Mouse (Mus musculus) stomach, embryonic 14.5 days (tissue): Measurements from ENCODE around the gene Hhat. TPM values are rescaled to one million over a fixed set of nuclear protein-coding genes. Genes with fewer than 3 reads are reported as not detected.

Source experiments
- ATAC-seq: fragments of 200-750 bp; cut with Nextera tagmentation; 2 replicates; pipeline ENCODE4 v1.8.0; 2017; ENCODE audit warnings: low read depth, moderate TSS enrichment; ENCODE audit not compliant: insufficient number of reproducible peaks, insufficient read depth, low FRiP score
- H3K27ac ChIP-seq: fragments of 300-500 bp; sonication (generic); 2 replicates; pipeline ENCODE4 v1.5.1; 2014; ENCODE audit warnings: mild to moderate bottlenecking, low read length, moderate library complexity, mixed read lengths
- H3K27me3 ChIP-seq: fragments of 300-500 bp; sonication (generic); 2 replicates; pipeline ENCODE4 v1.6.1; 2014; ENCODE audit warnings: low read length, control low read depth, mixed read lengths; ENCODE audit not compliant: control insufficient read depth, insufficient read depth
- H3K36me3 ChIP-seq: fragments of 300-500 bp; sonication (generic); 2 replicates; pipeline ENCODE4 v1.6.1; 2014; ENCODE audit warnings: mild to moderate bottlenecking, control low read depth, low read length, moderate library complexity, mixed read lengths; ENCODE audit not compliant: control insufficient read depth, insufficient read depth
- H3K4me1 ChIP-seq: fragments of 300-500 bp; sonication (generic); 2 replicates; pipeline ENCODE4 v1.6.1; 2014; ENCODE audit warnings: low read length, control low read depth, mixed read lengths; ENCODE audit not compliant: control insufficient read depth, insufficient read depth
- H3K4me2 ChIP-seq: fragments of 300-500 bp; sonication (generic); replicated peaks from 2 replicates; pipeline ENCODE4 v1.6.1; 2014; ENCODE audit warnings: low read depth, low read length, control low read depth
- H3K4me3 ChIP-seq: fragments of 300-500 bp; sonication (generic); 2 replicates; pipeline ENCODE4 v1.5.1; 2014; ENCODE audit warnings: low read depth, low read length, control low read depth
- H3K9ac ChIP-seq: fragments of 300-500 bp; sonication (generic); replicated peaks from 2 replicates; pipeline ENCODE4 v1.6.1; 2014; ENCODE audit warnings: low read depth, mild to moderate bottlenecking, control low read depth, low read length, moderate library complexity, mixed read lengths
- H3K9me3 ChIP-seq: fragments of 300-500 bp; sonication (generic); 2 replicates; pipeline ENCODE4 v1.6.1; 2016; ENCODE audit warnings: low read depth, low read length, control low read depth; ENCODE audit not compliant: control insufficient read depth
- WGBS: fragments of 180-500 bp; shearing (Covaris S2); extraction: QIAGEN DNeasy Blood & Tissue Kit; methylation state at CpG from one replicate; pipeline ENCODE4 v1.1.7; 2014; 5-methylcytosine and 5-hydroxymethylcytosine counted together
- polyA plus RNA-seq: library from polyadenylated mRNA; unstranded; fragments of >200 nt; fragmentation: Nextera tagmentation; extraction: Ambion mirVana; gene quantifications from 2 replicates; pipeline ENCODE4 v1.2.1, GENCODE M21; 2014

Gene Hhat
- 11.1 and 14.2 TPM in 2 replicates for polyA plus RNA-seq

- H3K4me1 ChIP-seq = peaks cover 10% of the 10 kb centered on the region; the same call in 1 of the 2 replicates
- no peaks in the 10 kb centered on the region for H3K27me3 ChIP-seq
- peak within 1 kb of the TSS; percentile 93 for H3K9ac ChIP-seq
- peak within 1 kb of the TSS; percentile 96 for H3K4me2 ChIP-seq
- H3K4me3 ChIP-seq = peak within 1 kb of the TSS; percentile 74
- under 1% methylated on average over 69 of the region's 70 CpGs for WGBS
- no peaks in the 10 kb centered on the region for H3K36me3 ChIP-seq
- H3K27ac ChIP-seq = peak within 1 kb of the TSS; percentile 95
- no peaks in the 10 kb centered on the region for H3K9me3 ChIP-seq
- ATAC-seq = peak; percentile 78
Measured at GRCm38 (mm10) chr1:192770495-192771331, at the start of gene Hhat. Hhat (minus strand) TSS chr1:192771223.

DNA sequence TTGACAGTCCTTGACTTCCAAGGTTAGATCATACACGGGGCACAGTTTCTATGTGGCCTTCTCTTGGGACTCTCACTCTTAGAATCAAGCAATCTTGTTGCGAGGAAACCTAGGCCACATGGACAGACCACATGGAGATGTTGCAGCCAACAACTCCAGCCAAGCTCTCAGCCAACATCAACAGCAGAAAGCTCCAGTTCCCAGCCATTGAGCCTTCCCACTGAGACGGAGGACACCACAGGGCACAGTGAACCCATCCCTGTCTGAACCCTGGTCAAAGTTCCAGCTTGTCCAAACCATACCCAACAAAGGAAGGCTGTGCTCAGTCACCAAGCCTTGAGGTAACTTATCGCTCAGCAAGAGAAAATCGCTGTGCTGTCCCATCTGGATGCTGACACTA, 47.3 kb upstream of the Hhat start:
- no peak overlapping the region for H3K4me2 ChIP-seq
- no peak for ATAC-seq
- 93% methylated on average over 5 of the region's 5 CpGs for WGBS
- H3K9me3 ChIP-seq = no peaks in the 10 kb centered on the region
- H3K27me3 ChIP-seq = no peaks in the 10 kb centered on the region
- no peak overlapping the region for H3K4me3 ChIP-seq
- no peak overlapping the region for H3K27ac ChIP-seq
- H3K4me1 ChIP-seq = peaks cover 16% of the 10 kb centered on the region
- no peaks in the 10 kb centered on the region for H3K36me3 ChIP-seq
- H3K9ac ChIP-seq = no peak overlapping the region

DNA sequence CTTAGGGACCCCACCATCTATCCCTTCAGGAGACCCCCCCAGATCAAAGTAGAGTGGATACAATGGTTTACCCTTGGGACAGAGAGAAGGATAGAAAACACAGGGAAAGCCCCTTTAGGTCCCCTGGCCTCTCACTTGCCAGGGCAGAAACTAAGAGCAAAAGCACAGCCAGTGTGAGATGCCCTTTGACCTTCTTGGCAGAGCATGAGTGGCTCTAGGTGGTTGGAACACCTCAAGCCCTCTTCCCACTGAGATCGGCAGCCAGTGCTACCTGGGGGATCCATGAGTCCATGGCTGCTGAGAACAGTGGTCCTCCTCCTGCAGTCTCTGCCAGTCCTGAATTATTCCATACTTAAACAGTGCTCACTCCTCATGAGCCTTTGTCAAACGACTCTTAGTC, 44.8 kb upstream of the Hhat start:
- 0 out of 2 replicates have a peak, but pooled peaks have one; percentile 39 for ATAC-seq
- Histone ChIP-seq H3K4me1 (peaks cover 13% of the 10 kb centered on the region), H3K9me3 (no peaks in the 10 kb centered on the region), H3K36me3 (no peaks in the 10 kb centered on the region), H3K9ac (no peak overlapping the region), H3K27ac (no peak overlapping the region), H3K4me2 (no peak overlapping the region), H3K27me3 (no peaks in the 10 kb centered on the region), H3K4me3 (no peak overlapping the region)
- WGBS = 51% methylated on average over 2 of the region's 2 CpGs

GRCm38 (mm10) chr1:192814700-192815099, 43.7 kb upstream of the Hhat start:
- H3K36me3 ChIP-seq = no peaks in the 10 kb centered on the region
- H3K27ac ChIP-seq = no peak overlapping the region
- WGBS = 30% methylated on average over 3 of the region's 3 CpGs

DNA sequence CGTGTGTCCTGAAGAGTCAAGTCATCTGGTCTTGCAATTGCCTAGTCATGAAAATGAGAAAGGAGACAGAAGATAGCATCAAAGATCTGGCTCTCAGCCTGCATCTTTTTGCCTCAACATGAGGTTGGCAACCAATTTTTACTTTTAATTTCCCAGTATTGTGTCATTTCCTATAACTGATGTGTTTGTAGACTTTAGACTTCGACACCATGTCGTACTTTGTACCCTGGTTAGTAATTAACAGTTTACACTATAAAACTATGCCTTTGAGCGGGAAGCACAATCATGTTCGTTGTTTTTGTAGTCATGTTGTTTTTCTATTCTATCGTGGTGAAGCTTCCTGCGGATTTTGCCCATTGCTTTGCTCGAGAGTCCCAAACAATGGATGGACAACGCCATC, 41.7 kb upstream of the Hhat start:
- Histone ChIP-seq H3K4me2 (no peak overlapping the region), H3K4me3 (no peak overlapping the region), H3K4me1 (peaks cover 13% of the 10 kb centered on the region), H3K27ac (no peak overlapping the region), H3K9me3 (no peaks in the 10 kb centered on the region), H3K36me3 (no peaks in the 10 kb centered on the region), H3K27me3 (no peaks in the 10 kb centered on the region), H3K9ac (no peak overlapping the region)
- WGBS = 88% methylated on average over 9 of the region's 9 CpGs
- ATAC-seq = no peak

More at GRCm38 (mm10) chr1:192814700-192815099, 43.7 kb upstream of the Hhat start:
- H3K9ac ChIP-seq = no peak overlapping the region
- H3K4me1 ChIP-seq = peaks cover 13% of the 10 kb centered on the region
- no peaks in the 10 kb centered on the region for H3K27me3 ChIP-seq
- H3K9me3 ChIP-seq = no peaks in the 10 kb centered on the region
- no peak overlapping the region for H3K4me2 ChIP-seq
- H3K4me3 ChIP-seq = no peak overlapping the region
- no peak for ATAC-seq

DNA sequence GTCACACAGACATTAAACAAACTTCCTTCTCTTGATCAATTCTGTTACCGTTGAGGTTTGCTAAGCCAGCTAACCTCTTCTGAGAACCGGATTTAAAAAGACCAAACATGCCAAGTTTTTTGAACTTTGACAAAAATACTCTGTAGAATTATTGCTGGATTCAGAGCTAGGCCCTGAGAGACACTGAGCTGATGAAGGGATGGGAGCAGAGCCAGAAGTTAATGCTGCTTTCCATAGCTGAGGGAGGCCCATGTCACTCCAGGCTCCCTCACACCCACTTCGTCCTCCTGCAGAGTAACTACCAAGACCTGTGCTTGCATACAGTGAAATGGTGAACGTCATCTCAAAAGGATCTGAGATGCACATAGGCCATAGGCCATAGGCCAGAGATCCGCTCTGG, 41.3 kb upstream of the Hhat start:
- H3K4me3 ChIP-seq = no peak overlapping the region
- H3K27ac ChIP-seq = peak overlapping the region; percentile 39; the same call in 1 of the 2 replicates
- no peaks in the 10 kb centered on the region for H3K9me3 ChIP-seq
- 49% methylated on average over 5 of the region's 5 CpGs for WGBS
- no peak for ATAC-seq
- no peak overlapping the region for H3K9ac ChIP-seq
- H3K4me1 ChIP-seq = peaks cover 13% of the 10 kb centered on the region
- H3K27me3 ChIP-seq = no peaks in the 10 kb centered on the region
- H3K4me2 ChIP-seq = no peak overlapping the region
- H3K36me3 ChIP-seq = no peaks in the 10 kb centered on the region

GRCm38 (mm10) chr1:192806168-192807157, 35.4 kb upstream of the Hhat start:
- no peaks in the 10 kb centered on the region for H3K27me3 ChIP-seq
- H3K4me3 ChIP-seq = no peak overlapping the region
- H3K9me3 ChIP-seq = no peaks in the 10 kb centered on the region
- ATAC-seq = peak; percentile 60; the same call in 1 of the 2 replicates
- H3K4me1 ChIP-seq = peaks cover 8% of the 10 kb centered on the region
- 39% methylated on average over 9 of the region's 10 CpGs for WGBS
- H3K9ac ChIP-seq = no peak overlapping the region
- H3K27ac ChIP-seq = peak overlapping the region; percentile 44; the same call in 1 of the 2 replicates
- H3K36me3 ChIP-seq = no peaks in the 10 kb centered on the region
- H3K4me2 ChIP-seq = no peak overlapping the region

GRCm38 (mm10) chr1:192800338-192800737, 29.3 kb upstream of the Hhat start:
- no peak overlapping the region for H3K9ac ChIP-seq
- H3K4me3 ChIP-seq = no peak overlapping the region
- no peak overlapping the region; the same call in 1 of the 2 replicates for H3K27ac ChIP-seq
- peaks cover 30% of the 10 kb centered on the region for H3K4me1 ChIP-seq
- no peak overlapping the region for H3K4me2 ChIP-seq
- H3K36me3 ChIP-seq = no peaks in the 10 kb centered on the region
- 85% methylated on average over 8 of the region's 8 CpGs for WGBS
- peaks cover 1% of the 10 kb centered on the region; the same call in 1 of the 2 replicates for H3K9me3 ChIP-seq
- no peaks in the 10 kb centered on the region for H3K27me3 ChIP-seq
- ATAC-seq = no peak
